Mouse (Mus musculus): ENCODE measurements at regions not wholly inside any gene's neighbourhood (a gene's known extent, or its start where the extent isn't known, plus 50 kb on each side); places are given as distances from the start of the nearest gene placed in this dataset.

- ATAC-seq (ENCODE audit: insufficient number of reproducible peaks, insufficient read depth, low FRiP score, low TSS enrichment), result no peak
Measured at GRCm38 (mm10) chr15:96185901-96186300, 101.4 kb upstream of the Arid2 start.

GRCm38 (mm10) chr15:96189551-96189950, 97.8 kb upstream of the Arid2 start:
- no peak for ATAC-seq (ENCODE audit: insufficient number of reproducible peaks, insufficient read depth, low FRiP score, low TSS enrichment)
- Histone ChIP-seq H3K9ac (no peak overlapping the region), H3K4me1 (peaks cover 9% of the 10 kb centered on the region; the same call in 1 of the 2 replicates), H3K4me3 (no peak overlapping the region), H3K4me2 (replicated peaks) (no peak overlapping the region), H3K9me3 (peaks cover 7% of the 10 kb centered on the region; the same call in 1 of the 2 replicates), H3K27ac (no peak overlapping the region), H3K36me3 (no peaks in the 10 kb centered on the region), H3K27me3 (no peaks in the 10 kb centered on the region)
- 77% methylated on average over 2 of the region's 2 CpGs for WGBS

More at GRCm38 (mm10) chr15:96185901-96186300, 101.4 kb upstream of the Arid2 start:
- H3K9me3 ChIP-seq, result no peaks in the 10 kb centered on the region
- H3K4me3 ChIP-seq, result no peak overlapping the region
- peaks cover 9% of the 10 kb centered on the region; the same call in 1 of the 2 replicates for H3K4me1 ChIP-seq
- 30% methylated on average over 6 of the region's 6 CpGs for WGBS
- no peaks in the 10 kb centered on the region for H3K36me3 ChIP-seq
- 0 out of 2 replicates have a peak overlapping the region, but pooled peaks have one; percentile 41 for H3K27ac ChIP-seq
- H3K27me3 ChIP-seq, result no peaks in the 10 kb centered on the region
- H3K4me2 ChIP-seq (replicated peaks), result no peak overlapping the region
- H3K9ac ChIP-seq, result no peak overlapping the region

GRCm38 (mm10) chr15:96197413-96197812, 89.9 kb upstream of the Arid2 start:
- Histone ChIP-seq H3K4me2 (replicated peaks) (no peak overlapping the region), H3K9ac (no peak overlapping the region), H3K36me3 (no peaks in the 10 kb centered on the region), H3K27me3 (no peaks in the 10 kb centered on the region), H3K27ac (no peak overlapping the region), H3K4me3 (no peak overlapping the region), H3K4me1 (no peaks in the 10 kb centered on the region), H3K9me3 (peaks cover 7% of the 10 kb centered on the region; the same call in 1 of the 2 replicates)
- no peak for ATAC-seq (ENCODE audit: insufficient number of reproducible peaks, insufficient read depth, low FRiP score, low TSS enrichment)
- WGBS, result 81% methylated on average over 10 of the region's 10 CpGs

- Histone ChIP-seq H3K27ac (no peak overlapping the region), H3K9ac (no peak overlapping the region), H3K4me2 (replicated peaks) (no peak overlapping the region), H3K4me1 (no peaks in the 10 kb centered on the region), H3K9me3 (peaks cover 7% of the 10 kb centered on the region; the same call in 1 of the 2 replicates), H3K27me3 (no peaks in the 10 kb centered on the region), H3K4me3 (no peak overlapping the region), H3K36me3 (no peaks in the 10 kb centered on the region)
- no peak for ATAC-seq (ENCODE audit: insufficient number of reproducible peaks, insufficient read depth, low FRiP score, low TSS enrichment)
- WGBS, result 54% methylated on average over 5 of the region's 5 CpGs
Measured at GRCm38 (mm10) chr15:96197932-96198331, 89.4 kb upstream of the Arid2 start.

- WGBS, result 77% methylated on average over 3 of the region's 3 CpGs
- Histone ChIP-seq H3K4me2 (replicated peaks) (no peak overlapping the region), H3K27ac (no peak overlapping the region), H3K36me3 (no peaks in the 10 kb centered on the region), H3K9me3 (no peaks in the 10 kb centered on the region), H3K4me3 (no peak overlapping the region), H3K27me3 (no peaks in the 10 kb centered on the region), H3K4me1 (no peaks in the 10 kb centered on the region), H3K9ac (no peak overlapping the region)
- no peak for ATAC-seq (ENCODE audit: insufficient number of reproducible peaks, insufficient read depth, low FRiP score, low TSS enrichment)
Measured at GRCm38 (mm10) chr15:96201273-96201672, 86.0 kb upstream of the Arid2 start.

GRCm38 (mm10) chr15:96201701-96202460, 85.4 kb upstream of the Arid2 start:
- Histone ChIP-seq H3K9ac (no peak overlapping the region), H3K4me3 (no peak overlapping the region), H3K4me2 (replicated peaks) (no peak overlapping the region), H3K27ac (no peak overlapping the region), H3K27me3 (no peaks in the 10 kb centered on the region), H3K4me1 (no peaks in the 10 kb centered on the region), H3K36me3 (no peaks in the 10 kb centered on the region), H3K9me3 (no peaks in the 10 kb centered on the region)
- ATAC-seq (ENCODE audit: insufficient number of reproducible peaks, insufficient read depth, low FRiP score, low TSS enrichment), result no peak
- 89% methylated on average over 10 of the region's 10 CpGs for WGBS

GRCm38 (mm10) chr15:96204187-96204586, 83.1 kb upstream of the Arid2 start:
- no peak overlapping the region for H3K4me2 ChIP-seq (replicated peaks)
- no peak overlapping the region for H3K27ac ChIP-seq
- 94% methylated on average over 5 of the region's 5 CpGs for WGBS
- H3K4me3 ChIP-seq, result no peak overlapping the region
- H3K27me3 ChIP-seq, result no peaks in the 10 kb centered on the region
- no peak for ATAC-seq (ENCODE audit: insufficient number of reproducible peaks, insufficient read depth, low FRiP score, low TSS enrichment)
- H3K36me3 ChIP-seq, result no peaks in the 10 kb centered on the region
- no peaks in the 10 kb centered on the region for H3K4me1 ChIP-seq
- no peaks in the 10 kb centered on the region for H3K9me3 ChIP-seq
- no peak overlapping the region for H3K9ac ChIP-seq

GRCm38 (mm10) chr15:96204623-96205022, 82.7 kb upstream of the Arid2 start:
- Histone ChIP-seq H3K4me3 (no peak overlapping the region), H3K4me2 (replicated peaks) (no peak overlapping the region), H3K9me3 (no peaks in the 10 kb centered on the region), H3K27ac (no peak overlapping the region), H3K36me3 (no peaks in the 10 kb centered on the region), H3K27me3 (no peaks in the 10 kb centered on the region), H3K4me1 (no peaks in the 10 kb centered on the region), H3K9ac (no peak overlapping the region)
- ATAC-seq (ENCODE audit: insufficient number of reproducible peaks, insufficient read depth, low FRiP score, low TSS enrichment), result no peak
- 78% methylated on average over 5 of the region's 5 CpGs for WGBS

GRCm38 (mm10) chr15:96210721-96211400, 76.5 kb upstream of the Arid2 start:
- WGBS, result 81% methylated on average over 11 of the region's 11 CpGs
- no peak overlapping the region for H3K27ac ChIP-seq
- H3K9me3 ChIP-seq, result no peaks in the 10 kb centered on the region
- no peaks in the 10 kb centered on the region for H3K4me1 ChIP-seq
- no peak overlapping the region for H3K4me3 ChIP-seq
- no peak for ATAC-seq (ENCODE audit: insufficient number of reproducible peaks, insufficient read depth, low FRiP score, low TSS enrichment)
- no peak overlapping the region for H3K9ac ChIP-seq
- H3K4me2 ChIP-seq (replicated peaks), result no peak overlapping the region
- no peaks in the 10 kb centered on the region for H3K27me3 ChIP-seq
- H3K36me3 ChIP-seq, result no peaks in the 10 kb centered on the region

GRCm38 (mm10) chr15:96213541-96214312, 73.6 kb upstream of the Arid2 start:
- Histone ChIP-seq H3K36me3 (no peaks in the 10 kb centered on the region), H3K27ac (no peak overlapping the region), H3K9ac (no peak overlapping the region), H3K9me3 (no peaks in the 10 kb centered on the region), H3K4me1 (no peaks in the 10 kb centered on the region), H3K27me3 (no peaks in the 10 kb centered on the region), H3K4me3 (no peak overlapping the region), H3K4me2 (replicated peaks) (no peak overlapping the region)
- ATAC-seq (ENCODE audit: insufficient number of reproducible peaks, insufficient read depth, low FRiP score, low TSS enrichment), result no peak
- WGBS, result 84% methylated on average over 24 of the region's 24 CpGs

- no peak for ATAC-seq (ENCODE audit: insufficient number of reproducible peaks, insufficient read depth, low FRiP score, low TSS enrichment)
- Histone ChIP-seq H3K36me3 (no peaks in the 10 kb centered on the region), H3K4me1 (no peaks in the 10 kb centered on the region), H3K9ac (no peak overlapping the region), H3K27me3 (no peaks in the 10 kb centered on the region), H3K4me3 (no peak overlapping the region), H3K27ac (no peak overlapping the region), H3K9me3 (no peaks in the 10 kb centered on the region), H3K4me2 (replicated peaks) (no peak overlapping the region)
- WGBS, result 94% methylated on average over 15 of the region's 15 CpGs
Measured at GRCm38 (mm10) chr15:96217896-96218295, 69.4 kb upstream of the Arid2 start.

All from embryonic facial prominence, embryonic 12.5 days (tissue).